Mouse (Mus musculus): ENCODE data around the gene F10. TPM values are rescaled to one million over a fixed set of nuclear protein-coding genes. Genes with fewer than 3 reads are reported as not detected.

Gene F10
- polyA plus RNA-seq, 1 experiment, result 27.9 TPM

- WGBS, result 56% methylated on average over 9 of the region's 9 CpGs
Observed at GRCm38 (mm10) chr8:12999793-13000192, 37.3 kb upstream of the F10 start.

GRCm38 (mm10) chr8:13007458-13007857 lies 29.6 kb upstream of the F10 start:
- 77% methylated on average over 4 of the region's 4 CpGs for WGBS
- Histone ChIP-seq H3K4me1 (ENCODE audit: control insufficient read depth, insufficient read depth, low read length) (no peaks in the 10 kb centered on the region; the same call in 1 of the 2 replicates), H3K27ac (ENCODE audit: control insufficient read depth, insufficient read depth, low read depth, low read length, poor library complexity) (no peak overlapping the region), H3K4me3 (replicated peaks; ENCODE audit: control insufficient read depth, low read depth, low read length) (no peak overlapping the region)
- no peak for TF ChIP-seq CTCF (IDR thresholded peaks at IDR 0.05; ENCODE audit: control insufficient read depth, insufficient read depth, low read length)
- no peak for TF ChIP-seq POLR2A (IDR thresholded peaks at IDR 0.05; ENCODE audit: borderline replicate concordance, control insufficient read depth, low read depth, low read length)

More at GRCm38 (mm10) chr8:12999793-13000192, 37.3 kb upstream of the F10 start:
- TF ChIP-seq CTCF (IDR thresholded peaks at IDR 0.05; ENCODE audit: control insufficient read depth, insufficient read depth, low read length) (no peak), POLR2A (IDR thresholded peaks at IDR 0.05; ENCODE audit: borderline replicate concordance, control insufficient read depth, low read depth, low read length) (no peak)
- Histone ChIP-seq H3K4me1 (ENCODE audit: control insufficient read depth, insufficient read depth, low read length) (no peaks in the 10 kb centered on the region; the same call in 1 of the 2 replicates), H3K27ac (ENCODE audit: control insufficient read depth, insufficient read depth, low read depth, low read length, poor library complexity) (no peak overlapping the region), H3K4me3 (replicated peaks; ENCODE audit: control insufficient read depth, low read depth, low read length) (no peak overlapping the region)

- Histone ChIP-seq H3K27ac (ENCODE audit: control insufficient read depth, insufficient read depth, low read depth, low read length, poor library complexity) (no peak overlapping the region), H3K4me3 (replicated peaks; ENCODE audit: control insufficient read depth, low read depth, low read length) (no peak overlapping the region), H3K4me1 (ENCODE audit: control insufficient read depth, insufficient read depth, low read length) (no peaks in the 10 kb centered on the region)
- 56% methylated on average over 4 of the region's 4 CpGs for WGBS
- TF ChIP-seq CTCF (IDR thresholded peaks at IDR 0.05; ENCODE audit: control insufficient read depth, insufficient read depth, low read length), result peak; percentile 54; the same call in 1 of the 2 replicates
- TF ChIP-seq POLR2A (IDR thresholded peaks at IDR 0.05; ENCODE audit: borderline replicate concordance, control insufficient read depth, low read depth, low read length), result no peak
Observed at GRCm38 (mm10) chr8:13010313-13010712, 26.8 kb upstream of the F10 start.

GRCm38 (mm10) chr8:13019560-13019959 lies 17.5 kb upstream of the F10 start:
- WGBS, result 55% methylated on average over 4 of the region's 4 CpGs
- TF ChIP-seq CTCF (IDR thresholded peaks at IDR 0.05; ENCODE audit: control insufficient read depth, insufficient read depth, low read length) (no peak), POLR2A (IDR thresholded peaks at IDR 0.05; ENCODE audit: borderline replicate concordance, control insufficient read depth, low read depth, low read length) (no peak)
- no peak overlapping the region for H3K4me3 ChIP-seq (replicated peaks; ENCODE audit: control insufficient read depth, low read depth, low read length)

GRCm38 (mm10) chr8:13021830-13022229 lies 15.3 kb upstream of the F10 start:
- TF ChIP-seq CTCF (IDR thresholded peaks at IDR 0.05; ENCODE audit: control insufficient read depth, insufficient read depth, low read length) (no peak), POLR2A (IDR thresholded peaks at IDR 0.05; ENCODE audit: borderline replicate concordance, control insufficient read depth, low read depth, low read length) (0 out of 2 replicates have a peak, but pooled peaks have one; percentile 29)
- H3K27ac ChIP-seq (ENCODE audit: control insufficient read depth, insufficient read depth, low read depth, low read length, poor library complexity), result no peak overlapping the region
- H3K4me1 ChIP-seq (ENCODE audit: control insufficient read depth, insufficient read depth, low read length), result peaks cover 3% of the 10 kb centered on the region; the same call in 1 of the 2 replicates
- no peak overlapping the region for H3K4me3 ChIP-seq (replicated peaks; ENCODE audit: control insufficient read depth, low read depth, low read length)
- 42% methylated on average over 8 of the region's 8 CpGs for WGBS

More at GRCm38 (mm10) chr8:13019560-13019959, 17.5 kb upstream of the F10 start:
- Histone ChIP-seq H3K27ac (ENCODE audit: control insufficient read depth, insufficient read depth, low read depth, low read length, poor library complexity) (no peak overlapping the region), H3K4me1 (ENCODE audit: control insufficient read depth, insufficient read depth, low read length) (peaks cover 1% of the 10 kb centered on the region; the same call in 1 of the 2 replicates)

GRCm38 (mm10) chr8:13025487-13026224 lies 11.5 kb upstream of the F10 start, which contains the start of gene F7:
Gene F7, plus strand, starts transcription at chr8:13026034.
- TF ChIP-seq POLR2A (IDR thresholded peaks at IDR 0.05; ENCODE audit: borderline replicate concordance, control insufficient read depth, low read depth, low read length) (no peak), CTCF (IDR thresholded peaks at IDR 0.05; ENCODE audit: control insufficient read depth, insufficient read depth, low read length) (no peak)
- H3K27ac ChIP-seq (ENCODE audit: control insufficient read depth, insufficient read depth, low read depth, low read length, poor library complexity), result no peak within 1 kb of the TSS
- peaks cover 11% of the 10 kb centered on the region; the same call in 1 of the 2 replicates for H3K4me1 ChIP-seq (ENCODE audit: control insufficient read depth, insufficient read depth, low read length)
- H3K4me3 ChIP-seq (replicated peaks; ENCODE audit: control insufficient read depth, low read depth, low read length), result no peak within 1 kb of the TSS
- 72% methylated on average over 10 of the region's 10 CpGs for WGBS

GRCm38 (mm10) chr8:13027615-13028014 lies 9.5 kb upstream of the F10 start:
- Histone ChIP-seq H3K4me3 (replicated peaks; ENCODE audit: control insufficient read depth, low read depth, low read length) (no peak overlapping the region), H3K4me1 (ENCODE audit: control insufficient read depth, insufficient read depth, low read length) (peaks cover 10% of the 10 kb centered on the region; the same call in 1 of the 2 replicates), H3K27ac (ENCODE audit: control insufficient read depth, insufficient read depth, low read depth, low read length, poor library complexity) (no peak overlapping the region; the same call in 1 of the 2 replicates)
- TF ChIP-seq CTCF (IDR thresholded peaks at IDR 0.05; ENCODE audit: control insufficient read depth, insufficient read depth, low read length), result no peak
- no peak for TF ChIP-seq POLR2A (IDR thresholded peaks at IDR 0.05; ENCODE audit: borderline replicate concordance, control insufficient read depth, low read depth, low read length)
- 32% methylated on average over 5 of the region's 5 CpGs for WGBS

GRCm38 (mm10) chr8:13028482-13028881 lies 8.6 kb upstream of the F10 start:
- TF ChIP-seq CTCF (IDR thresholded peaks at IDR 0.05; ENCODE audit: control insufficient read depth, insufficient read depth, low read length) (no peak), POLR2A (IDR thresholded peaks at IDR 0.05; ENCODE audit: borderline replicate concordance, control insufficient read depth, low read depth, low read length) (no peak)
- Histone ChIP-seq H3K4me1 (ENCODE audit: control insufficient read depth, insufficient read depth, low read length) (peaks cover 10% of the 10 kb centered on the region; the same call in 1 of the 2 replicates), H3K27ac (ENCODE audit: control insufficient read depth, insufficient read depth, low read depth, low read length, poor library complexity) (peak overlapping the region; percentile 49), H3K4me3 (replicated peaks; ENCODE audit: control insufficient read depth, low read depth, low read length) (no peak overlapping the region)
- 18% methylated on average over 5 of the region's 5 CpGs for WGBS

Data from bone marrow, adult 2 months (tissue).